Mouse (Mus musculus): ENCODE measurements at regions not wholly inside any gene's neighbourhood (a gene's known extent, or its start where the extent isn't known, plus 50 kb on each side); places are given as distances from the start of the nearest gene placed in this dataset.
"Not testable (repeated sequence)": the region's sequence is repeated elsewhere in the genome, so short reads cannot be mapped to it uniquely, and the experiment has no call there.

GRCm38 (mm10) chr1:146032396-146032795, 462.2 kb upstream of the Brinp3 start:
- H3K27ac ChIP-seq (ENCODE audit: low read length); H3K4me3 ChIP-seq (ENCODE audit: low read length); H3K9ac ChIP-seq (ENCODE audit: low read depth, low read length); ATAC-seq; H3K4me2 ChIP-seq (ENCODE audit: low read depth, low read length); H3K9me3 ChIP-seq (ENCODE audit: control insufficient read depth, low read length); H3K4me1 ChIP-seq (ENCODE audit: control insufficient read depth, insufficient read depth, low read length); H3K27me3 ChIP-seq (replicated peaks; ENCODE audit: control insufficient read depth, insufficient read depth, low read length); H3K36me3 ChIP-seq (ENCODE audit: control insufficient read depth, insufficient read depth, low read length): not testable (repeated sequence)
- WGBS, result 87% methylated on average over 4 of the region's 4 CpGs

GRCm38 (mm10) chr1:146032926-146033325, 461.6 kb upstream of the Brinp3 start:
- H3K9ac ChIP-seq (ENCODE audit: low read depth, low read length); H3K27me3 ChIP-seq (replicated peaks; ENCODE audit: control insufficient read depth, insufficient read depth, low read length); H3K9me3 ChIP-seq (ENCODE audit: control insufficient read depth, low read length); ATAC-seq; H3K4me1 ChIP-seq (ENCODE audit: control insufficient read depth, insufficient read depth, low read length); H3K4me3 ChIP-seq (ENCODE audit: low read length); H3K27ac ChIP-seq (ENCODE audit: low read length); H3K36me3 ChIP-seq (ENCODE audit: control insufficient read depth, insufficient read depth, low read length); H3K4me2 ChIP-seq (ENCODE audit: low read depth, low read length): not testable (repeated sequence)
- WGBS, result 85% methylated on average over 3 of the region's 3 CpGs

- Histone ChIP-seq H3K27ac (ENCODE audit: low read length) (no peak overlapping the region), H3K4me2 (ENCODE audit: low read depth, low read length) (no peak overlapping the region), H3K9ac (ENCODE audit: low read depth, low read length) (no peak overlapping the region), H3K9me3 (ENCODE audit: control insufficient read depth, low read length) (no peaks in the 10 kb centered on the region), H3K4me3 (ENCODE audit: low read length) (no peak overlapping the region), H3K4me1 (ENCODE audit: control insufficient read depth, insufficient read depth, low read length) (no peaks in the 10 kb centered on the region), H3K36me3 (ENCODE audit: control insufficient read depth, insufficient read depth, low read length) (no peaks in the 10 kb centered on the region), H3K27me3 (replicated peaks; ENCODE audit: control insufficient read depth, insufficient read depth, low read length) (no peaks in the 10 kb centered on the region)
- WGBS, result 78% methylated on average over 3 of the region's 3 CpGs
- ATAC-seq, result no peak
Measured at GRCm38 (mm10) chr1:146052504-146052903, 442.1 kb upstream of the Brinp3 start.
